Mouse (Mus musculus) NIH3T3 (cell line): Measurements from ENCODE around the gene Slxl1.
"Not testable (repeated sequence)": the region's sequence is repeated elsewhere in the genome, so short reads cannot be mapped to it uniquely, and the experiment has no call there.

Experiments used
- DNase-seq: peaks from one replicate; pipeline ENCODE4 v3.0.0-alpha.2; 2012; ENCODE audit warnings: low read depth

Slxl1 gene

GRCm38 (mm10) chrX:55226576-55226975, at the start of gene Slxl1:
Gene Slxl1 (plus strand): TSS chrX:55226876.
- not testable (repeated sequence) for DNase-seq
